Mouse (Mus musculus): Measurements from ENCODE around the gene Trmt61a. TPM values are rescaled to one million over a fixed set of nuclear protein-coding genes. Genes with fewer than 3 reads are reported as not detected.
A peak's percentile ranks its signal among the peaks of the same experiment; 100 is the strongest.

The Trmt61a gene
- total RNA-seq, 2 experiments from 2014 or later = 8.6 to 11.2 TPM

- ATAC-seq (replicated peaks; ENCODE audit: poor library complexity) = 0 out of 2 replicates have a peak, but pooled peaks have one; percentile 5
Measured at GRCm38 (mm10) chr12:111672176-111672575, 5.7 kb upstream of the Trmt61a start, which contains the start of gene Ckb. TSS of gene Ckb (minus strand) at chr12:111672338.

GRCm38 (mm10) chr12:111672581-111672980, 5.3 kb upstream of the Trmt61a start:
- no peak for ATAC-seq (replicated peaks; ENCODE audit: poor library complexity)

GRCm38 (mm10) chr12:111674850-111675486, 2.9 kb upstream of the Trmt61a start:
- ATAC-seq (replicated peaks; ENCODE audit: poor library complexity) = no peak

- no peak for ATAC-seq (replicated peaks; ENCODE audit: poor library complexity)
Measured at GRCm38 (mm10) chr12:111675797-111676580, 1.9 kb upstream of the Trmt61a start.

DNA sequence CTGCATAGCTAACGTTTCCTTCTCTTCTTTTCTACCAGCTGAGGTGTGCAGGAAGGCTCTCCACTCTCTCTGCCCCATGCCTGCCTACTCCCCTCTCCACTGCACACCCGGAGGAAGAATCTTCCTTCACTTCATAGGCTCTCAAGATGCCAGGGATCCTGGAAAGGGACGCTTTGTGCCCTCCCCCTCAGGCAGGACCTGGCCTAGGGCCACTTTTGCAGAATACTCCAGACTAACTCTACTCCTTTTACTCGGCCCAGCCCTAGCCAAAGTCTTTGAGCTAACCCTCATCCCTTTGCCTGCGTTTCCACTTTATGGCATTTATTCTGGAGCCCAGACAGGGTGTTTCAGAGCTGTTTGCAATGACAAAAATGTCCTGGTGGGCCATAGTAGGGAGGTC, 484 bp upstream of the Trmt61a start:
- ATAC-seq (replicated peaks; ENCODE audit: poor library complexity) = 0 out of 2 replicates have a peak, but pooled peaks have one; percentile 1

GRCm38 (mm10) chr12:111678670-111678933, 697 bp downstream of the Trmt61a start:
- ATAC-seq (replicated peaks; ENCODE audit: poor library complexity) = peak; percentile 15

- peak; percentile 12 for ATAC-seq (replicated peaks; ENCODE audit: poor library complexity)
Measured at GRCm38 (mm10) chr12:111678997-111679396, 1.1 kb downstream of the Trmt61a start.

GRCm38 (mm10) chr12:111680661-111681060, 2.8 kb downstream of the Trmt61a start:
- ATAC-seq (replicated peaks; ENCODE audit: poor library complexity) = no peak

DNA sequence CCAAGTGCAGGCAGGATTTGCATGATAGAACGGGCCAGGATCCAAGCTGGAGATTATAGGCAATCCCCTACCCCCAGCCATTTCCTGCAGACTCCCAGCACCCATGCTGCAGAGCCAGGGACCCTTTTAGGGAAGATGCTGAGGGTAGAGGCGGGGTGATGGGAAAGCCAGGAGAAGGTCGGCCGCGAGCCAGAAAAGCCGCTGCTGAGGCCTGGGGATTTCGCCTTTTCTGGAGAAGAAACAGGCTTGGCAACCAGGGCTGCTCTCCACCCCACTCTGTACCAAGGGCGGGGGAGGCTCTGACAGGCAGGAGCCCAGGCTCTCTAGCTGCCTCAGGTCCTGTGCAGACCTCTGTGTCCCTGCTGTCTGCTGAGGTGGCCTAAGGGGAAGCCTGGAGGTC, 3.4 kb downstream of the Trmt61a start:
- ATAC-seq (replicated peaks; ENCODE audit: poor library complexity) = no peak

GRCm38 (mm10) chr12:111682003-111682402, 4.1 kb downstream of the Trmt61a start:
- no peak for ATAC-seq (replicated peaks; ENCODE audit: poor library complexity)

GRCm38 (mm10) chr12:111682806-111683205, 4.9 kb downstream of the Trmt61a start:
- no peak for ATAC-seq (replicated peaks; ENCODE audit: poor library complexity)

DNA sequence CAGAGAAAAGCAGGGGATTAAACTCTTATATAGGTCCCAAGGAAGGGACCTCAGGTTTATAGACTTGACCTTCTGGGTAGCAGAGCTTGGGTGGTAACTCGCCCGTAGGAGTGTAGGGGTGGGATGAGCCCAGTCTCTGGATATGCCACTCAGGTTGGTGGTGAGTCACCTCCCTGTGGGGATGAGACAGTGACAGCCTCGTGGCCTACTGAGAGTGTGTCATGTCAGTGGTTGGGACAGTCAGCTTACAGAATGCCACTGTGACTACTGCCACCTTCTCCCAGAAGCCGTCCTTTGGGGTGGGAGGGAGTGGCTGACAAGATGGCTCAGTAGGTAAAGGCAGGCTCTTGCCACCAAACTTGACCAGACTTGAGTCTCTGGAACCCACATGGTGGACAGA, 8.5 kb downstream of the Trmt61a start:
- no peak for ATAC-seq (replicated peaks; ENCODE audit: poor library complexity)

DNA sequence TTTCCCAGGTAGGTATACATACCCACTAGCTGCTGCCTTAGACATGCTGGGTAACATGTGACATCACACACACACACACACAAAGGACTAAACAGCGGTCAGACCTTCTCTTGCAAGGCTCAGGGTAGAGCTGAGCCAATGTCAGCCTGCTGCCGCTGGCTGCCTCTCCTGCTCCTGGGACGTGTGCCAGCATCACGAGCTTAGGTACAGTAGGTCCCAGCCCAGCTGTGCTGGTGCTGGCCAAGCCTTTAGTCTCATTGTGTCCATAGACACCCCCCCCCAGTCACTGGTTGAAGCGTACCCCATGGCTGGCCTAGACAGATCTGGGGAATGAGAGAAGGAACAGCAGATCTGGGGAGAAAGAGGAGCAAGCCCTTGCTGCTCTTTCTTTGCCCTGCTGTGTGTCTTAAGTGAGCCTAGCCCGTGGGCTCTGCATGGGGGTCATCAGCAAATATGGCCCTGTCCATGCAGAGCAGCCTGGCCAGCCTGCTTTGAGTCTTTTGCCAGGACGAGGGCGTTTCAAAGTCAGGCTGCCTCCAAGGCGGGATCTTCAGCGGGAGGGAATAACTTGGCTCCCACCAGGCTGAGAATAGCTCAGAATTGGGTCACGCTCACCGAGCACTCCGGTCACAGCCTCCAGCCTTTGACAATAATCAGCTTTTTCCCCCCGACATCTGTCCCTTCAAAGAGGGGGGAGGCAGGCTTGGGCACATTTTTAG, 9.6 kb downstream of the Trmt61a start:
- ATAC-seq (replicated peaks; ENCODE audit: poor library complexity) = no peak

DNA sequence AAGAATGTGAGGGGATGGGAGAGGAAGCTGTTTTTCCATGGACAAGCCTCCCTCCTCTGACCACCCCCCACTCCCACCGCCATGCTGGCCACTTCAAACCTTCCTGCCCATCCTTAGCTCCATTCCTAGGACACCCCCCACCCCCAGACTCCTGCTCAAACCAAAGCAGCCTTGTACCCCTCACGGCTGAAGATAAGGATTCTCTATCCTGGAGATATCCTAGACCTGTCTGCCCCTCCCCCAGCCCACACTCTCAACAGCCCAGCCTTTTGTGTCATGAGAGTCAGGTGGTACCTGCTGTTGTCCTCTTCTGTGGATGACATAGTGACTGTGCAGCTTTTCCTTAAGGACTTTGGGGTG, 10.1 kb downstream of the Trmt61a start:
- ATAC-seq (replicated peaks; ENCODE audit: poor library complexity) = no peak

GRCm38 (mm10) chr12:111689426-111689825, 11.5 kb downstream of the Trmt61a start:
- no peak for ATAC-seq (replicated peaks; ENCODE audit: poor library complexity)

GRCm38 (mm10) chr12:111691346-111691872, 13.5 kb downstream of the Trmt61a start:
- peak; percentile 68 for ATAC-seq (replicated peaks; ENCODE audit: poor library complexity)

GRCm38 (mm10) chr12:111692899-111693298, 15.0 kb downstream of the Trmt61a start:
- ATAC-seq (replicated peaks; ENCODE audit: poor library complexity) = no peak

GRCm38 (mm10) chr12:111693341-111694270, 15.7 kb downstream of the Trmt61a start:
- ATAC-seq (replicated peaks; ENCODE audit: poor library complexity) = no peak

DNA sequence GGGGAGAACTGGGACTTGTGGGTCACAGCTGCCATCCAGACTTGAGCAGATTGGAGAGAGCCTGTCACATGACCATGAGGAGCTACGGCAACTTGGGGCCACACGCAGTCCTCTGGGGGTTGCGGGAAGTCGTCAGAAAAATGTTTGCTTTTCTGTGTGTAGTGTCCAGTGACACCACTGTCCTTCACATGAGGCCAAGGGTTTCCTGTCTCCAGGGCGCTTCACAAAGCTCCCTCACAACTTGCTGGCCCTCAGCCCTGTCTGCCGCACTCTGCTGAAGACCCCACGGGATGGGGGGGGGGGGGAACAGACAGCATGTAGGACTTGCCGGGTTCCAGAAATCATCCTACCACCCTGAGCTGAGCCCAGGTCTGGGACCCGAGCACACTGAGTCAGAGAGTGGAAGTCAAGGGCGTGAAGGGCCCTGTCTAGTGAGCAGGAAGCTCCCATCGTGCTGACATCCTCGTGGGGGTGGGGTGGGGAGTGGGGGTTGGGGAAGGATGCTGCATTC, 16.4 kb downstream of the Trmt61a start:
- no peak for ATAC-seq (replicated peaks; ENCODE audit: poor library complexity)
